ENCODE assay signal across 13 mouse cellular contexts in genomic region chr8:41989040-41989501, GRCm38 (mm10).
DNase-seq lines count a peak whose midpoint lies in the region; ATAC-seq and TF ChIP-seq lines count a peak whose summit lies in the region.
"Had no signal": no experiment of that assay in that cellular context is flagged by ENCODE, and none has a peak within 500 bp of the region (broad histone marks: within the 10 kb centered on the region; RNA-seq: fewer than 3 reads in every experiment).

No protein-coding gene starts in this region.

- ATAC-seq in limb, embryonic 12.5 days (ENCODE audit: insufficient number of reproducible peaks, insufficient read depth, low FRiP score, low TSS enrichment, low read depth): 0 out of 2 replicates have a peak, but pooled peaks have one; percentile 24
- ATAC-seq: forebrain, embryonic 15.5 days; inflammation-experienced regulatory T-cells, adult 6 months; liver, embryonic 12.5 days had no signal

- no peaks in the 10 kb centered on the region for H3K9me3 ChIP-seq in limb, embryonic 12.5 days
- H3K9me3 ChIP-seq: forebrain, embryonic 15.5 days; heart, embryonic 13.5 days; liver, embryonic 12.5 days had no signal

- H3K27me3 ChIP-seq in limb, embryonic 12.5 days: no peaks in the 10 kb centered on the region
- H3K27me3 ChIP-seq: CH12.LX; forebrain, embryonic 15.5 days; heart, embryonic 13.5 days; liver, embryonic 12.5 days had no signal

- TF ChIP-seq CTCF in cortical plate, adult 2 months (IDR thresholded peaks at IDR 0.05; ENCODE audit: extremely low read depth, insufficient read depth, low read length): no peak

- no peaks in the 10 kb centered on the region for H3K36me3 ChIP-seq in limb, embryonic 12.5 days
- H3K36me3 ChIP-seq: forebrain, embryonic 15.5 days; heart, embryonic 13.5 days; liver, embryonic 12.5 days had no signal

- no peaks in the 10 kb centered on the region for H3K4me1 ChIP-seq in cortical plate, adult 2 months (ENCODE audit: control insufficient read depth, insufficient read depth, low read length)
- peaks cover 26% of the 10 kb centered on the region for H3K4me1 ChIP-seq in limb, embryonic 12.5 days (replicated peaks)
- H3K4me1 ChIP-seq: forebrain, embryonic 15.5 days; heart, embryonic 13.5 days; liver, embryonic 12.5 days had no signal

- peak; percentile 78 to 80 for DNase-seq in frontal cortex, adult 2 months (ENCODE audit: extremely low spot score in 1 of 2, low spot score in 1 of 2)
- no peak for DNase-seq in frontal cortex, postnatal 14 days (ENCODE audit: low spot score in 2 of 2)
- DNase-seq in layer of hippocampus, adult 9-11 months: peak; percentile 69
- DNase-seq in urinary bladder, adult 18-20 months (ENCODE audit: low spot score in 2 of 2): no peak
- DNase-seq in thymus, adult 18-20 months: no peak

- H3K4me2 ChIP-seq in limb, embryonic 12.5 days: peak overlapping the region; percentile 5
- H3K4me2 ChIP-seq: forebrain, embryonic 15.5 days; heart, embryonic 13.5 days; liver, embryonic 12.5 days had no signal

- H3K9ac ChIP-seq in limb, embryonic 12.5 days (replicated peaks): no peak overlapping the region
- H3K9ac ChIP-seq: forebrain, embryonic 15.5 days; heart, embryonic 13.5 days; liver, embryonic 12.5 days had no signal

- TF ChIP-seq POLR2A in cortical plate, adult 2 months (IDR thresholded peaks at IDR 0.05; ENCODE audit: extremely low read depth, insufficient read depth, low read length): no peak

- 17% methylated on average over 8 of the region's 8 CpGs for WGBS in limb, embryonic 12.5 days

- no peak overlapping the region for H3K4me3 ChIP-seq in cortical plate, adult 2 months (ENCODE audit: insufficient read depth, low read length)
- H3K4me3 ChIP-seq in limb, embryonic 12.5 days (replicated peaks): no peak overlapping the region
- H3K4me3 ChIP-seq: forebrain, embryonic 15.5 days; heart, embryonic 13.5 days; liver, embryonic 12.5 days had no signal

- H3K27ac ChIP-seq in cortical plate, adult 2 months (ENCODE audit: insufficient read depth, low read length): 0 out of 2 replicates have a peak overlapping the region, but pooled peaks have one; percentile 21
- H3K27ac ChIP-seq in limb, embryonic 12.5 days: no peak overlapping the region
- H3K27ac ChIP-seq: forebrain, embryonic 15.5 days; heart, embryonic 13.5 days; liver, embryonic 12.5 days; macrophage had no signal

Comparison
In these comparisons a context has a peak if more than half of its experiments do, and no peak if none do; other contexts are left out.
1. DNase-seq: peak in frontal cortex, adult 2 months (2 of 2) and layer of hippocampus, adult 9-11 months (single experiment); none in frontal cortex, postnatal 14 days (0 of 2), urinary bladder, adult 18-20 months (0 of 2) and thymus, adult 18-20 months (0 of 2).